Mouse (Mus musculus): ENCODE measurements at regions not wholly inside any gene's neighbourhood (a gene's known extent, or its start where the extent isn't known, plus 50 kb on each side); places are given as distances from the start of the nearest gene placed in this dataset.
"Not testable (repeated sequence)": the region's sequence is repeated elsewhere in the genome, so short reads cannot be mapped to it uniquely, and the experiment has no call there.

GRCm38 (mm10) chr11:16637679-16638078, 114.3 kb upstream of the Egfr start:
- Histone ChIP-seq H3K36me3 (ENCODE audit: insufficient read depth, low read length) (no peaks in the 10 kb centered on the region), H3K4me3 (ENCODE audit: low read depth, low read length) (no peak overlapping the region), H3K27me3 (replicated peaks; ENCODE audit: insufficient read depth, low read length) (no peaks in the 10 kb centered on the region), H3K27ac (ENCODE audit: low read length) (no peak overlapping the region), H3K4me2 (replicated peaks; ENCODE audit: low read depth, low read length) (no peak overlapping the region), H3K4me1 (ENCODE audit: insufficient read depth, low read depth, low read length) (no peaks in the 10 kb centered on the region), H3K9me3 (ENCODE audit: low read length) (no peaks in the 10 kb centered on the region), H3K9ac (replicated peaks; ENCODE audit: low read depth) (no peak overlapping the region)
- WGBS = 79% methylated on average over 2 of the region's 2 CpGs
- TF ChIP-seq EP300 (IDR thresholded peaks at IDR 0.05) (no peak), CTCF (IDR thresholded peaks at IDR 0.05) (no peak)
- DNase-seq (ENCODE audit: low spot score) (peak; percentile 17), ATAC-seq (no peak)

- Histone ChIP-seq H3K27me3 (replicated peaks; ENCODE audit: insufficient read depth, low read length) (no peaks in the 10 kb centered on the region), H3K4me1 (ENCODE audit: insufficient read depth, low read depth, low read length) (no peaks in the 10 kb centered on the region), H3K9ac (replicated peaks; ENCODE audit: low read depth) (no peak overlapping the region), H3K4me3 (ENCODE audit: low read depth, low read length) (no peak overlapping the region), H3K4me2 (replicated peaks; ENCODE audit: low read depth, low read length) (no peak overlapping the region), H3K27ac (ENCODE audit: low read length) (no peak overlapping the region), H3K9me3 (ENCODE audit: low read length) (no peaks in the 10 kb centered on the region), H3K36me3 (ENCODE audit: insufficient read depth, low read length) (no peaks in the 10 kb centered on the region)
- WGBS = 81% methylated on average over 4 of the region's 4 CpGs
- DNase-seq (ENCODE audit: low spot score) (no peak), ATAC-seq (no peak)
- TF ChIP-seq CTCF (IDR thresholded peaks at IDR 0.05) = no peak
- no peak for TF ChIP-seq EP300 (IDR thresholded peaks at IDR 0.05)
Measured at GRCm38 (mm10) chr11:16638349-16638748, 113.7 kb upstream of the Egfr start.

GRCm38 (mm10) chr11:16649599-16649998, 102.4 kb upstream of the Egfr start:
- no peaks in the 10 kb centered on the region for H3K36me3 ChIP-seq (ENCODE audit: insufficient read depth, low read length)
- no peak overlapping the region for H3K4me3 ChIP-seq (ENCODE audit: low read depth, low read length)
- DNase-seq (ENCODE audit: low spot score) (no peak), ATAC-seq (no peak)
- H3K27ac ChIP-seq (ENCODE audit: low read length) = no peak overlapping the region
- H3K4me1 ChIP-seq (ENCODE audit: insufficient read depth, low read depth, low read length) = no peaks in the 10 kb centered on the region
- no peaks in the 10 kb centered on the region for H3K9me3 ChIP-seq (ENCODE audit: low read length)
- TF ChIP-seq CTCF (IDR thresholded peaks at IDR 0.05) (no peak), EP300 (IDR thresholded peaks at IDR 0.05) (no peak)
- H3K27me3 ChIP-seq (replicated peaks; ENCODE audit: insufficient read depth, low read length) = no peaks in the 10 kb centered on the region
- H3K4me2 ChIP-seq (replicated peaks; ENCODE audit: low read depth, low read length) = no peak overlapping the region
- no peak overlapping the region for H3K9ac ChIP-seq (replicated peaks; ENCODE audit: low read depth)

GRCm38 (mm10) chr11:16663806-16664205, 88.2 kb upstream of the Egfr start:
- 80% methylated on average over 3 of the region's 3 CpGs for WGBS
- DNase-seq (ENCODE audit: low spot score) (no peak), ATAC-seq (no peak)
- Histone ChIP-seq H3K4me3 (ENCODE audit: low read depth, low read length) (no peak overlapping the region), H3K9me3 (ENCODE audit: low read length) (no peaks in the 10 kb centered on the region), H3K4me2 (replicated peaks; ENCODE audit: low read depth, low read length) (no peak overlapping the region), H3K36me3 (ENCODE audit: insufficient read depth, low read length) (no peaks in the 10 kb centered on the region), H3K27ac (ENCODE audit: low read length) (no peak overlapping the region), H3K9ac (replicated peaks; ENCODE audit: low read depth) (no peak overlapping the region), H3K27me3 (replicated peaks; ENCODE audit: insufficient read depth, low read length) (no peaks in the 10 kb centered on the region), H3K4me1 (ENCODE audit: insufficient read depth, low read depth, low read length) (no peaks in the 10 kb centered on the region)
- no peak for TF ChIP-seq CTCF (IDR thresholded peaks at IDR 0.05)
- TF ChIP-seq EP300 (IDR thresholded peaks at IDR 0.05) = no peak

- no peaks in the 10 kb centered on the region for H3K4me1 ChIP-seq (ENCODE audit: insufficient read depth, low read depth, low read length)
- H3K9me3 ChIP-seq (ENCODE audit: low read length) = no peaks in the 10 kb centered on the region
- WGBS = 77% methylated on average over 4 of the region's 4 CpGs
- no peak for TF ChIP-seq CTCF (IDR thresholded peaks at IDR 0.05)
- H3K27ac ChIP-seq (ENCODE audit: low read length) = no peak overlapping the region
- peak; percentile 7 for DNase-seq (ENCODE audit: low spot score)
- no peaks in the 10 kb centered on the region for H3K36me3 ChIP-seq (ENCODE audit: insufficient read depth, low read length)
- no peak overlapping the region for H3K9ac ChIP-seq (replicated peaks; ENCODE audit: low read depth)
- H3K4me3 ChIP-seq (ENCODE audit: low read depth, low read length) = no peak overlapping the region
- no peak for ATAC-seq
- H3K4me2 ChIP-seq (replicated peaks; ENCODE audit: low read depth, low read length) = no peak overlapping the region
- no peaks in the 10 kb centered on the region for H3K27me3 ChIP-seq (replicated peaks; ENCODE audit: insufficient read depth, low read length)
Measured at GRCm38 (mm10) chr11:16669453-16670251, 82.4 kb upstream of the Egfr start.

GRCm38 (mm10) chr11:16670282-16670681, 81.7 kb upstream of the Egfr start:
- DNase-seq (ENCODE audit: low spot score) (no peak), ATAC-seq (no peak)
- WGBS = 37% methylated on average over 1 of the region's 1 CpGs
- Histone ChIP-seq H3K27ac (ENCODE audit: low read length) (no peak overlapping the region), H3K4me3 (ENCODE audit: low read depth, low read length) (no peak overlapping the region), H3K36me3 (ENCODE audit: insufficient read depth, low read length) (no peaks in the 10 kb centered on the region), H3K4me2 (replicated peaks; ENCODE audit: low read depth, low read length) (no peak overlapping the region), H3K4me1 (ENCODE audit: insufficient read depth, low read depth, low read length) (no peaks in the 10 kb centered on the region), H3K9me3 (ENCODE audit: low read length) (no peaks in the 10 kb centered on the region), H3K27me3 (replicated peaks; ENCODE audit: insufficient read depth, low read length) (no peaks in the 10 kb centered on the region), H3K9ac (replicated peaks; ENCODE audit: low read depth) (no peak overlapping the region)
- TF ChIP-seq CTCF (IDR thresholded peaks at IDR 0.05) (no peak), EP300 (IDR thresholded peaks at IDR 0.05) (no peak)

GRCm38 (mm10) chr11:16675951-16676350, 76.1 kb upstream of the Egfr start:
- H3K4me1 ChIP-seq (ENCODE audit: insufficient read depth, low read depth, low read length); H3K4me2 ChIP-seq (replicated peaks; ENCODE audit: low read depth, low read length); H3K4me3 ChIP-seq (ENCODE audit: low read depth, low read length); H3K9me3 ChIP-seq (ENCODE audit: low read length); H3K36me3 ChIP-seq (ENCODE audit: insufficient read depth, low read length); H3K27me3 ChIP-seq (replicated peaks; ENCODE audit: insufficient read depth, low read length); DNase-seq (ENCODE audit: low spot score); ATAC-seq; H3K9ac ChIP-seq (replicated peaks; ENCODE audit: low read depth); H3K27ac ChIP-seq (ENCODE audit: low read length): not testable (repeated sequence)
- WGBS = 50% methylated on average over 1 of the region's 1 CpGs
